Mouse (Mus musculus) c-Kit-negative CD71-positive TER-119-positive erythroid progenitor cells, embryonic 14.5 days (primary cell): ENCODE data around the gene Pak6.
A peak's percentile ranks its signal among the peaks of the same experiment; 100 is the strongest.
"Not testable (repeated sequence)": the region's sequence is repeated elsewhere in the genome, so short reads cannot be mapped to it uniquely, and the experiment has no call there.

Experiments used
- DNase-seq: peaks from one replicate; pipeline ENCODE4 v3.0.0-alpha.2; 2013; ENCODE audit warnings: low read depth, low spot score

The Pak6 gene

DNA sequence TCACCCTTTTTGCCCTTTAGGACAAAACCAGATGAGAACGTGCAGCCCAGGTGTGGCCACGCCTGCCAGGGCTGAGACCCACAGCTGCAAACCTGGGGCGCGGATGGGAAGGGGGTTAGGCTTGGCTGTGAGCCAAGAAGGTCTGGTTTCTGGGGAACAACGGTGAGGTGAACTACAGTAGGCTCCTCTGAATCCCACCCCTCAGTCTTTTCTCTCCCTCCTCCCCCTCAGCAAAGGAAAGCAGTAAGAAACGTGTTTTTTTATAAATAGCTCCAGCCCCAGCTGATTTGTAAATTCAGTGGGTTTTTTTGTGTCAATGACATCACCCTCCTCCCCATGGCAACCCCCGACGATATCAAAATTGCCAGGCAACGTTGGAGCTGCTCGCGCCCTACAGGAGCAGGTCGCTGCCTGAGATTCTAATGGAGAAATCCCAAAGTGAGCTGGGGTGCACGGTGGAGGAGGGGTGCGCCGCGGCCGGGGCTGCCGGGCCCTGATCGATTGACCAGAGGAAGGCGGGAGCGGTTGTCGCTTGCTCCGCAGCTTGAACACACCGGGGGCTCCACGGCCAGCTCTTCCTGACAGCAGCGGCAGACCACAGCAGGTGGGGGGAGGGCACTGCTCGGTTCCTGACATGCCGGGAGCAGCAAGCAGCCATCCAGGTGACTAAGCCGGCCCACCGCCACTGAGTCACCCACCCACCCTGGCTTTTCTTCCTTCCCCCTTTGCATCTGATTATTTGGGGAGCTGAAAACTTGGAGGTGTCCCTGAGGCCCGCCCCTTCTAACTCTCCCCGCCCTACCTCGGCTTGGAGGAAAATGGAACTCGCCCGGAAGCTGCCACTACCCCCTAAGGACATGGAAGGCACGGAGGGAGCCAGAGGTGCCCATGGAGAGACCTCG, at the start of gene Pak6:
Gene Pak6 (plus strand): TSS at position 402 of the 902 bp plus-strand sequence.
- peak; percentile 40 for DNase-seq

DNA sequence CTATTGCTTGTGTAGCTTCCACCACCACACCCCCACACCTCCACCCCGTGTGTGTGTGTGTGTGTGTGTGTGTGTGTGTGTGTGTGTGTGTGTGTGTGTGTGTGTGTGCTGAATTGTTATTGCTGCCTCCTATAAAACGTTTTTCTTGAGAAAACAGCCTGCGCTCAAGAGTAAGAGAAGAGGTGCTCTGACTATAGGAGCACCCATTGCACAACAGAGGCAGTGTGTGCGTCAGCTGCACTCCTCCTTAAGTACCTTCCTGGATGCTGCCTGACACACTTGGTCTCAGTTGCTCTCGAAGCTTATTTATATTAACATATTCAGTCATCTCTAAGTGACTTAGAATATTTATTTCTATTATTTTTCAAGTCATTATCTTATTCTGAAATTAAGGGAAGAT, 45.1 kb upstream of the Pak6 start:
- DNase-seq, result no peak

DNA sequence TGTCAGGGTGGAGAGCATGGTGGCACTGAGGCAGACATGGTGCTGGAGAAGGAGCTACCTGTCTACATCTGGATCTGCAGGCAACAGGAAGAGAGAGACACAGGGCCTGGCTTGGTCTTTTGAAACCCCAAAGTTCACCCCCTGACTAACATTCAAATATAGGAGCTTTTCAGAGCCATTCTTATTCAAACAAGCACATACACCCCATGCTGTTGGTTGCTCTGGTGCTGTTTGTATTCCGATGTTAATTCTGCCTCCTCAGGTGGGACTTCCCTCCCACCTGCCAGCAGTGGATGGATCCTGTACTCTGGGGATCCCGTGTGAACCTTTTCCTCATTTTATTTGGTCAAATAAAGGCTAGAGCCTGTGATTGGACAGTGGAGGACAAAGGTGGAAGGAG, 43.0 kb upstream of the Pak6 start:
- no peak for DNase-seq

DNA sequence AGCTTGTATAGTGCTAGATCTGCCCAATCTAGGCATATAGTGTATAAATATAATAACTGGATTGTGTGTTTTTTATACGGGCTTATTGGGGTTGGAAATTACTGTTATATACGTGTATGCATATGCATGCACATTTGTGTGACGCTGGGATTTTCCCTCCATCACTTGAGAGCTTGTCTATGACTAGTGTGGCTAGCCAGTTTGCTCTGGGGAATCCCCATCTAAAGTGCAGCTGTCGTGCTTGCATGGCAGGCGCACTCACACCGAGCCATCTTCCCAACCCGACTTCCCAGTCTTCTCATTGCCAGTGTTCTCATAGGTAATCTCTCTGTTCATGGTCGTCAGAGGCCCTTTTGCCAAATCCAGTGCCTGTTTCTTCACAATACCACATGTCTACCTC, 42.5 kb upstream of the Pak6 start:
- no peak for DNase-seq

DNA sequence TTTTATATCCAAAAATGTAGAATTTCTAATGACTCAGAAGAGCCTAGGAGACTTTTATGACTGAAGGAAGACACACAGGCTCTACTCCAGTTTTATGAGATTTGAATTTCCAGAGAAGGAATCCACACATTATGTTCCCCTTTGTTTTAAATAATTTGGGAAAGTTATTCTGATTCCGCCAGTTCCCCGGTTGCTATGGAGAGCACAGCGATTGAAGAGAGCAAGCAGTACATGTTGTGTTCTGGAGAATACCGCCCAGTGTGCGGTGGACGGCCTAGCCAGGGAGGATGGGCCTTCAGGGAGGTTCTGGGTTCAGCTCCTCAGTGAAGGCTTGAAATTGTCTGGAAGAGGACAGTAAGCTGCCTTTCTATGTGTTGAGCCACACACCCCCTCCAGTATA, 33.8 kb upstream of the Pak6 start:
- DNase-seq, result no peak

DNA sequence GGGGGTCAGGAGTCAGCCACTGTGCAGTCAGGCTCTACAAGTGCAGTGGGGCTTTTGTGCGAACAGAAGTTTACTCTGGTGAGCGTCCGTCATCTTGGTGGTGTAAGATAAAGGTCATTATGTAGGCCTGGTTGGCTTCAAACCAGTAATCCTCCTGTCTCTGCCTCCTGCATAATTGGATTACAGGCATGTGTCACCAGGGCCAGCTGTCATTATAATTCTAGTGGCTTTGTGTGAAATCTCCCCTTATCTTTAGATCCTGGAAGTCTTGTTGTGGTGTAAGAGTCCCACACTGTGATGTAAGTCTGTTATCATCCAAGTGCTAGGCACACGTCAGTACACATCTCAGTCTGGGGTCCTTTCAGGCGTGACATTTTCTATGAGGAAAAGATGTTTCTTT, 29.7 kb upstream of the Pak6 start:
- no peak for DNase-seq

DNA sequence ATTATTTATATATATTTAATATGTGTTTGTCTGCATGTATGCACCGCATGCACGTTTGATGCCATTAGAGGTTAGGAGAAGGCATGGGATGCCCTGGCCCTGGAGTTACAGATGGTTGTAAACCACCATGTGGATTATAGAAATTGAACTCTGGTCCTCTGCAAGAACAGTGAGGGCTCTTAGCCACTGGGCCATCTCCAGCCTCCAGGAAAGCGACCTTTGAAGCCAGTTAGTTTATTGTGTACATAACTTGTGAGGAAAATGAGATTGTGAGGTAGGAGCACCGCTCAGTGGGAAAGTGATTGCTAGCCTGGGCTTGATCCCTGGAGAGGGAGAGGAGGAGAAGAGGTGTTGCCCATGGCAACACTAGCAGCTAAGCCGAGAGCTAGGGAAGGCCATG, 25.8 kb upstream of the Pak6 start:
- no peak for DNase-seq

DNA sequence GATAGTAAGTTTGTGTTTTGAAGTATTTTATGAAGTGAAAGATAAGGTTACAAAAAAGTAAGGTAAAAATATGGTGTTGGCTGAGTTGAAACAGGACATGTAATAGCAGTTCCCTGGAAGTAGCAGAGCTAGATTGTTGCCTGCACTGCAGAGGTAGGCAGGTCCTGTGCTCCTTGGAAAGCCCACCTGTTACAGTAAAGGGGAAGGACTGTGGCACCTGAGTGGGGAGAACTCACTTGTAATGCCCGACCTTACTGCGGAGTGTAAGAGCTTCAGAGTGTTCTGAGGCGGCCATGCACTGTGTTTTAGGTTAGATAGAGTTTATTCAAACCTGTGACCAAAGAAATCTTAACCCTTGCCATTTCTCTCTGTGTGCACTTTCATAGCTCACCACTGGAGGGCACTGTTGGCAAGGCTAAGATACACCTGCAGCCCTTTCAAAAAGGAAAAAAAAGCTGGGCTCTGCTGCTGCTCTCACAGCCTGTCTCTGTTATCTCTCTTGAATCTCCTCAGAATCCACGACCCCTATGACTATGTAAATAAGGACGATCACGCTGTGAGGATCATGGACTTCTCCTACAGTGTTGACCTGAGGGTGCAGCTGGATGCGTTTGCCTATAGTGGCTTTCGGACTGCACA, 25.1 kb upstream of the Pak6 start:
- DNase-seq, result peak; percentile 70

DNA sequence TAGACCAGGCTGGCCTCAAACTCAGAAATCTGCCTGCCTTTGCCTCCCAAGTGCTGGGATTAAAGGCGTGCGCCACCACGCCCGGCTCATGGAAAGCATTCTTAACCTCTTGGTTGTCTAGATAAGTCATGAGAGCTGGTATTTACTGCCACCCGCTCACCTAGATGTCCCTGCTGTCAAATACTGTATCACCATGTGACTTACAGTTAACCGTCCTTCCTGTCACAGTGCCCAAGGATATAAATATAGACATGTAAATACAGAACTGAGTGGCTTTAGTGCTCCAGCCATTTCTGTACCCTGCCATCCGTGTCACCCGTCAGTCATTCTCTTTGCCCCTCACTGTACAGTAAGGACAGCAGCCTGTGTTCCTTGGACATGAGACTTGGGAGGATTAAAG, 24.4 kb upstream of the Pak6 start:
- DNase-seq, result no peak

DNA sequence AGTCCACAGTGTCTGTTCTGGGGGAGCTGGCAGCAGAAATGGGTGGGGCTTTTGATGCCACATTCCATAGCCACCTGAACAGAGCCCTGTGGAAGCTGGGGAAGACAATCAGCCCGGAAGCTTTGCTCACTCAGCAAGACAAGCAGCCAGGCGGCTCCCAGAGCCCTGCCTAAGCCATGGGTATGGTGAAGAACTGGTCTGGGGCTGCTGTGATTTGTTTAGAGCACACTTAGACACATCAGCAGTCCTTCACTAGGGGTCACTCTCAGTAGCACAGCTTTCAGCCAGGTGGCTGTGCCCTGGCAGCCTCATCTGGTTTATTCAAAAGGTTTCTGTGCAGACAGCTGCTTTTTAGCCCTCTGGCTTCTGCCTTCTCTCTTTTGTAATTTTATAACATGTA, 22.0 kb upstream of the Pak6 start:
- DNase-seq, result no peak

DNA sequence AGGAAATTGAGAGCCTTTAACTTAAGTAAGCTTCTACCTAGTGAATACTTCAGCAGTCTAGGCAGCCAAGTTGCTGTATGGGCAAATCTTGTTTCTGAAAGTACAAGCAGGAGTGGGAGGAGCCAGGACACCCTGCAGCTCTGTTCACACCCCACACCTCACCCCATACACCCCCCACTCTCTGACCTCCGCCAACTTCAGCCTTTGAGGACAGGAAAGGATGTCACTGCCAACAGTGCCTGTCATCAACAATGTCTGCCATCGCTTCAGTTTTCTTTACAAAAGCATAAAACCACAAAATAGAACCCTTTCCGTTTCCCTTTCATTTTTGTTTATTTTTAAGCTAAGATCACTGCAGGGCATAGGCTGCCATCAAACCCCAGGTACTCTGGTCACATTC, 20.7 kb upstream of the Pak6 start:
- DNase-seq, result no peak

DNA sequence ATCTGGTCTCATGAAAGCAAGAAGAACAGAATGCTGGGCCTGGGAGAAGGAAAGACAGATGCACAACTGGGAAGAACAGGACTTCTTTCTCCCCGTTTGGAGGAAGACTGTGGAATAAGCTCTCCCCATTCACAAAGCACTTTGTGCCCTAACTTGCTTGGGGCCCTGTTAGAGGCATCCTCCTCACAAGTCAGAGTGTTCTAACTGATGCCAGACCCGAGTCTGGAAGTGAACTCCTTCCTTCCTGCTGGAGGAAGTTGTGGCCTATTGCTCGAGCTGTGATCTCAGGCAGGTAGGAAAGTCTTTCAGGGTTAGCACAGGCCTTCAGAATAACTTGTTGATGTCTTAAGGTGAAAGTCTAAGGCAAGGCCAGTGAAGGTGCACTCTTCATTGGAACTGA, 20.2 kb upstream of the Pak6 start:
- no peak for DNase-seq

DNA sequence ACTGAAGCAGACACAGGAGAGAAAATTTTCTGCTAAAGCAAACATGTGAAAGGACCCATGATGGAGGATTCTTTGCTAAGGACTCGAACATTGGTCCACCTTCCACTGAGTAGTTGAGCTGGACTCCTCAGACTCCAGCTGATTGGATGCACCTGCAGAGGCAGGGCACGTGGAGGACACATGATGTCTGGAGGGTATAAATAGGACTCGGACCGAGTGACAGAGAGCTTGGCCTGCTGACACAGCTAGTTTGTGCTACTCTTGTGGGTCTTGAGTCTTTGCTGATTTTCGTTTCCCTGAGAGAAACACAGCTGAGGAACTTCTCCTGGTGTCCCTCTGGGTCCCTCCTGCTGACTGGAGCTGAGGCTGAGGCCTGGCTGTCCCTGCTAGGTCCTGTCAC, 16.4 kb upstream of the Pak6 start:
- DNase-seq, result no peak

DNA sequence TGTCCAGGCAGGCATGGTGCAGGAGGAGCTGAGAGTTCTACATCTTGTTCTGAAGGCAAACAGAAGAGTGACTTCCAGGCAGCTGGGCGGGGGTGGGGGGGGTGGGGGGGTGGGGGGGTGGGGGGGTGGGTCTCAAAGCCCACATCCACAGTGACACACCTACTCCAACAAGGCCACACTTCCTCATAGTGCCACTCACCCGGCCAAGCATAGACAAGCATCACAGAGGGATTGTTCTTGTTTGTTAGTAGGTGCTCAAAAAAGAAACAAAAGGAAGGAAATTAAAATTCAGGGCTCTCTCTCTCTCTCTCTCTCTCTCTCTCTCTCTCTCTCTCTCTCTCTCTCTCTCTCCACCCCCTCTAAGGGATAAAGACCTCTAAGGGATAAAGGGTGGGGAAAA, 12.4 kb upstream of the Pak6 start:
- not testable (repeated sequence) for DNase-seq

DNA sequence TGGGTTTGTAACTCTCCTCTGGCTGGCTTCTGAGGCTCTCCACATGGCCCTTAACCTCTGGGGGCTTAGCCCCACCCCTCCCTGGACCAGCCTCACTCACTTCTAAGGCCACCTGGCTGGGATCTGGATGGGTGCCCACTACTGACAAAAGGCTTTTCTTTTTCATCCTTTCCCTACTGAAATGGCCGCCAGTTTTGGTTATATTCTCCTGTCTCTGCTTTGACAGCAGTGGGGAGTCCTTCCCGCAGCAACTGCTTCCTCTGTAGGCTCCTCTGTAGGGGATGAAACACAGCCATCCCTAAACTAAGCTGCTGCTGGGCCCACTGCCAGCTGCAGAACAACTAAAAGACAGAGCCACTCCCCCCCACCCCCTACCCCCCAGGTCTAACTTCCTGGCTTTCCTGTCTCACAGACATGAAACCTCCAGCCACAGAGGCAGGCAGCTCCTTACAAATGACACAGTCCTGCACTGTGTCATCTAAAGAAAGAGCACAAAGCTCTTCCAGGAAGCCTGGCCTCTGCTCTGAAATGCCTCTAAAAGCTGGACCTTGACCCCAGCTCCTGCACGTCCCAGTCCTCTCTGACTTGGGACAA, 6.3 kb upstream of the Pak6 start:
- DNase-seq, result no peak

DNA sequence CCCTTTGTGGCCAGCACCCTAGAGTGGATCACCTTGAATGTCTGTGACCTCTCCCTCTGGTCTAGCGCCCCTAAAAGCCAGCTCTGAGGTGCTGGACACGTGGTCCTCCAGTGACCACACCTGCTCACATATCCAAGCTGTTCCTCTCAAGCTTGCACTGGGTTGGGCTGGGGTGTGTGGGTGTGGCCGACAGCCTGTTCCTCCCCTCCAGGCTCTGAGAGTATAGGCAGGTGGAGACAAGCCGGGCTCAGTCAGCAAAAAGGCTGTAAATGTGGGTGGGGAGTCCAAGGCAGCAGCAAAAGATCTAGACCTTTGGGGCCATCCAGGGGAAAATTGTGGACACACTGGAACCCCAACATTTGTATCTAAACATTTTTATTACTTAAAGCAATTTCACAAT, 4.6 kb upstream of the Pak6 start:
- DNase-seq, result peak; percentile 79

DNA sequence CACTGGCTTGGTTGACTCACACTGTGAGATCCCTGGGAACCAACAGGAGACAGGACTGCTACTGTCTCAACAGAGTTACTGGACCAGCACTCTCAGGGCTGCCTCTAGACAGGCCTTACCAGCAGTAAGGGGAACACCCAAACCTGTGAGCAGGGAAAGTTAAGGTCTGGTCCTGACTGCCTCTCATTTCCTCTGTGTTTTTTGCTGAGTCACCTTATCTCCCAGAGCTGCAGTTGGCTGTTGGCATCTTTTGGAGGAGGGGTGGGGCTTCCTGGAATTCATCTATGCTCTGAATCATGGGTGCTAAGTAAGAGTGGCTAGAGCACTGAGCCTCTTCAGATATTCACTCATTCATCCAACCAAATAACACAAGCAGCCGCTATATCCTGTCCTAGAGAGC, 4.0 kb upstream of the Pak6 start:
- DNase-seq, result peak; percentile 97

DNA sequence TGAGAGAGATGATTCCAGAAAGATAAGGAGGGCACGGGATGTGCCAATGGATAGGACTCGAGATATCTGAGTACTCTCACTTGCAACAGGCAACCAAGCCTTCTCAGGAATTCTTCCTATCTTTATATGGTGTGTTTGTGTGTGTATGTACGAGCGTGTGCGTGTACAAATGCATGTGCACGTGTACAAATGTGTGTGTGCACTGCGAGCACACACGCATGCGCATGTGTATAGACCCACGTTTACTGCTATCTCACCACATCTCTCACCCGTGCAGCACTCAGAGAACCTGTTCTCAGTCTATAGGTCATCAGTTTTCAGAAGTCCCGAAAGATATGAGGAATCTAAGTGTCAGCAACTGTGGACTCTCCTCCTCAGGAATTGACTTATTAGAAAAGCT, 3.6 kb upstream of the Pak6 start:
- peak; percentile 65 for DNase-seq

DNA sequence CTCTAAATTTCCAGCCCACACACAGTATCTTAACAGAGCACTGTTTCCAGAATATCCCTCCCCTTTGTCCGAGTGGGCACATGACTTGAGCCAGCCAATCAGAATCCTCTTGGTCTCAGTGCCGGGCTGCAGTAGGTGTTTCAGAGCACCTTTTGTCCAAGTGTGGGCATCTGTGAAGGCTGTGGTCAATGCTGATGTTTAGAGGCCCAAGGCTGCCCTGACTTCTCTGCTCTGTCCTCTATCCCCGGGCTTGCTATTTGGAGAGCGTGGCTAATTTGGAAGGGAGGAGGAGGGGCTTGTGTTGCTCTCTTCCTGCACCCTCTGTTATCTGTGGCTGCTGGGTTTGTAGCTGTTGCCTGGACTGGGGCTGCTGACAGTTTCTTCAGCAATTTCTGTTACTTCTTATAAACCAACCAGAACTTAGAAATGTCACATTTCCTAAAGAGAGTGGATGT, 3.1 kb upstream of the Pak6 start:
- DNase-seq, result peak; percentile 82

DNA sequence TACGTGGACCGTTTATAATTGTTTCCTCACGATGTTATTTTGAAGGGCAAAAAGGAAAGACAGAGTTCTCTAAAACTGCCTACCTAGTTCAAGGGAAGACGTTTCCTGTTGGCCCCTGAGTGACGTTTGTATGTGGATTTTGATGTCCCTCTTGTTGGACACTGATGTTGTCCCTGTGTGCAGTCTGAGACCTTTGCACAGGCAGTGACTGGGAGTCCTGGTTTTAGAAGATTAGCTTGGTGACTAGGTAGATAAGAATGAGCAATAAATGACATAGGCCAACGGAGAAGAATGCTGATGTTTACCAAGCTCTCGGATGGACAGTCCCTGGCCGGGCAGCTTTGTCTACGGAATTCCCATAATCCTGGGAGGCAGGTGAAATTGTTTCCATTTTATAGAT, 1.2 kb upstream of the Pak6 start:
- DNase-seq, result peak; percentile 41

DNA sequence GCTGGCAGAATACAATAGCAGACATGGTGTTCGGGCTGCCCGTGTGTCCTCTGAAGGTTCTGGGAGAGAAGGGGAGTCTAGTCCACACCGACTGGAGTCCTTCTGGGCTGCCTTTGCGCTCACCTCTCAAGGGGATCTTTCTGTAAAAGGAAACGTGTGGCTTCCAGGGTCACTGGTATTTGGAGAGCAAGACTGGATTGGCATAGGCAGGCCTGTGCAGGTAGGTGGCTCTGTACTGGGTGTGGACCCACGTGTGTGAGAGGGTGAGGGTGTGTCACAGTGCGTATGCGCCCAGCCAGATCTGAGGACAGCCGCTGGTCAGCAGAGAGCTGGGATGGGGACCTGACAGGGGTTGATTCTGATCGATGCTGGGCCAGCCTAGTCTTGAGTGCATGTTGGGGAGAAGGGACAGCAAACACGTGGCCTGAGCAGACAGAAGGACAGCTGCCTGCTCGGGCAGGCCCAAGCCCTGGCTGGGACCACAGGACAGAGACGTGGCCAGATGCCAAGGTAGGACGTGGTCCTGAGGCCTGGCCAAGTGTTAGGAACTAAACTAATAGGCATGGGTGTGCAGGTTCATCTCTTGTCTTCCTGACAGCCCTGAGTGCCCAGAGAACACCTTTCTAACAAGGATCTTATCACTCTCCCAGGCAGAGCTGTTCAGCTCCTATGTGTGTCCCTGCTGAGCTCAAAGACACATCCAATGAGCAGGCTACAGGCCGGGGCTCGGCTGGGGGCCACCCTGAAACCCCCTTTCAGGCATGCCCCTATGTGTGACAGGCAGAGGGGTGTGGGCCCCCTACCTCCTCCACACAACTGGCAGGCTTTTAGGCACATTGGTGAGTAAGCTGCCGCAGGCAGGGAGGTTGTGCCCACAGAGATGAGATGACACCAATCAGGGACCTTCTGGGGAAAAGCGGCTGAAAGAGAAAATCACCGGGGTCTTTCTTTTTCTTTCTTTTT, 982 bp downstream of the Pak6 start:
- DNase-seq, result no peak
